Mouse (Mus musculus) kidney, adult 9 months (tissue): ENCODE results near the gene Abca4.
"Not testable (repeated sequence)": the region's sequence is repeated elsewhere in the genome, so short reads cannot be mapped to it uniquely, and the experiment has no call there.

Experiments used
- DNase-seq: peaks from one replicate; pipeline ENCODE4 v3.0.0; 2022

Abca4 gene

GRCm38 (mm10) chr3:122226972-122227371 lies 182.7 kb downstream of the Abca4 start:
- not testable (repeated sequence) for DNase-seq
